Mouse (Mus musculus): Measurements from ENCODE around the gene Pakap. TPM values are rescaled to one million over a fixed set of nuclear protein-coding genes. Genes with fewer than 3 reads are reported as not detected.
A peak's percentile ranks its signal among the peaks of the same experiment; 100 is the strongest.

Pakap gene
- polyA plus RNA-seq, 1 experiment from 2014 or later: 40.4 TPM

GRCm38 (mm10) chr4:57824626-57825240 is 256.8 kb downstream of the Pakap start:
- Histone ChIP-seq H3K9me3 (no peaks in the 10 kb centered on the region), H3K4me3 (replicated peaks) (no peak overlapping the region), H3K4me1 (replicated peaks) (peaks cover 40% of the 10 kb centered on the region), H3K36me3 (0 out of 2 replicates have a peak, but pooled peaks cover 3% of the 10 kb centered on the region), H3K27me3 (no peaks in the 10 kb centered on the region), H3K27ac (0 out of 2 replicates have a peak overlapping the region, but pooled peaks have one; percentile 12), H3K9ac (replicated peaks) (no peak overlapping the region), H3K4me2 (no peak overlapping the region)
- 70% methylated on average over 8 of the region's 8 CpGs for WGBS
- no peak for ATAC-seq (ENCODE audit: insufficient number of reproducible peaks, insufficient read depth, low FRiP score, low TSS enrichment, low read depth)

GRCm38 (mm10) chr4:57826272-57826671 is 258.3 kb downstream of the Pakap start:
- no peak overlapping the region for H3K4me2 ChIP-seq
- H3K4me3 ChIP-seq (replicated peaks): no peak overlapping the region
- no peaks in the 10 kb centered on the region for H3K27me3 ChIP-seq
- 0 out of 2 replicates have a peak, but pooled peaks cover 3% of the 10 kb centered on the region for H3K36me3 ChIP-seq
- H3K27ac ChIP-seq: no peak overlapping the region
- H3K9ac ChIP-seq (replicated peaks): no peak overlapping the region
- H3K4me1 ChIP-seq (replicated peaks): peaks cover 39% of the 10 kb centered on the region
- ATAC-seq (ENCODE audit: insufficient number of reproducible peaks, insufficient read depth, low FRiP score, low TSS enrichment, low read depth): no peak
- 86% methylated on average over 7 of the region's 7 CpGs for WGBS
- no peaks in the 10 kb centered on the region for H3K9me3 ChIP-seq

GRCm38 (mm10) chr4:57829131-57829530 is 261.2 kb downstream of the Pakap start:
- ATAC-seq (ENCODE audit: insufficient number of reproducible peaks, insufficient read depth, low FRiP score, low TSS enrichment, low read depth): no peak
- Histone ChIP-seq H3K36me3 (0 out of 2 replicates have a peak, but pooled peaks cover 3% of the 10 kb centered on the region), H3K4me2 (no peak overlapping the region), H3K27ac (no peak overlapping the region), H3K27me3 (no peaks in the 10 kb centered on the region), H3K9me3 (no peaks in the 10 kb centered on the region), H3K9ac (replicated peaks) (no peak overlapping the region), H3K4me1 (replicated peaks) (peaks cover 38% of the 10 kb centered on the region), H3K4me3 (replicated peaks) (no peak overlapping the region)
- WGBS: 69% methylated on average over 9 of the region's 9 CpGs

GRCm38 (mm10) chr4:57829740-57830139 is 261.8 kb downstream of the Pakap start:
- Histone ChIP-seq H3K9me3 (no peaks in the 10 kb centered on the region), H3K27me3 (no peaks in the 10 kb centered on the region), H3K9ac (replicated peaks) (no peak overlapping the region), H3K4me1 (replicated peaks) (peaks cover 34% of the 10 kb centered on the region), H3K36me3 (0 out of 2 replicates have a peak, but pooled peaks cover 3% of the 10 kb centered on the region), H3K27ac (no peak overlapping the region), H3K4me2 (no peak overlapping the region), H3K4me3 (replicated peaks) (no peak overlapping the region)
- WGBS: 36% methylated on average over 3 of the region's 3 CpGs
- ATAC-seq (ENCODE audit: insufficient number of reproducible peaks, insufficient read depth, low FRiP score, low TSS enrichment, low read depth): no peak

- Histone ChIP-seq H3K4me2 (no peak overlapping the region; the same call in 1 of the 2 replicates), H3K36me3 (no peaks in the 10 kb centered on the region), H3K4me3 (replicated peaks) (no peak overlapping the region), H3K9ac (replicated peaks) (no peak overlapping the region), H3K9me3 (no peaks in the 10 kb centered on the region), H3K4me1 (replicated peaks) (peaks cover 40% of the 10 kb centered on the region), H3K27me3 (no peaks in the 10 kb centered on the region), H3K27ac (peak overlapping the region; percentile 45; the same call in 1 of the 2 replicates)
- ATAC-seq (ENCODE audit: insufficient number of reproducible peaks, insufficient read depth, low FRiP score, low TSS enrichment, low read depth): no peak
- 12% methylated on average over 7 of the region's 7 CpGs for WGBS
Observed at GRCm38 (mm10) chr4:57832318-57832717, 264.3 kb downstream of the Pakap start.

- Histone ChIP-seq H3K9me3 (no peaks in the 10 kb centered on the region), H3K9ac (replicated peaks) (no peak overlapping the region), H3K4me2 (no peak overlapping the region), H3K4me3 (replicated peaks) (no peak overlapping the region), H3K27ac (0 out of 2 replicates have a peak overlapping the region, but pooled peaks have one; percentile 3), H3K4me1 (replicated peaks) (peaks cover 38% of the 10 kb centered on the region), H3K27me3 (no peaks in the 10 kb centered on the region), H3K36me3 (no peaks in the 10 kb centered on the region)
- ATAC-seq (ENCODE audit: insufficient number of reproducible peaks, insufficient read depth, low FRiP score, low TSS enrichment, low read depth): no peak
- 64% methylated on average over 4 of the region's 4 CpGs for WGBS
Observed at GRCm38 (mm10) chr4:57833060-57833459, 265.1 kb downstream of the Pakap start.

- no peak for ATAC-seq (ENCODE audit: insufficient number of reproducible peaks, insufficient read depth, low FRiP score, low TSS enrichment, low read depth)
- Histone ChIP-seq H3K9me3 (no peaks in the 10 kb centered on the region), H3K27ac (no peak overlapping the region), H3K4me3 (replicated peaks) (no peak overlapping the region), H3K4me1 (replicated peaks) (peaks cover 30% of the 10 kb centered on the region), H3K36me3 (no peaks in the 10 kb centered on the region), H3K27me3 (no peaks in the 10 kb centered on the region), H3K9ac (replicated peaks) (no peak overlapping the region), H3K4me2 (no peak overlapping the region)
- WGBS: 63% methylated on average over 4 of the region's 4 CpGs
Observed at GRCm38 (mm10) chr4:57834141-57834540, 266.2 kb downstream of the Pakap start.

- ATAC-seq (ENCODE audit: insufficient number of reproducible peaks, insufficient read depth, low FRiP score, low TSS enrichment, low read depth): no peak
- no peaks in the 10 kb centered on the region for H3K27me3 ChIP-seq
- H3K9ac ChIP-seq (replicated peaks): no peak overlapping the region
- H3K4me1 ChIP-seq (replicated peaks): peaks cover 22% of the 10 kb centered on the region
- no peaks in the 10 kb centered on the region for H3K36me3 ChIP-seq
- H3K4me2 ChIP-seq: no peak overlapping the region
- H3K4me3 ChIP-seq (replicated peaks): no peak overlapping the region
- 0 out of 2 replicates have a peak overlapping the region, but pooled peaks have one; percentile 7 for H3K27ac ChIP-seq
- no peaks in the 10 kb centered on the region for H3K9me3 ChIP-seq
- 41% methylated on average over 9 of the region's 9 CpGs for WGBS
Observed at GRCm38 (mm10) chr4:57837089-57837488, 269.1 kb downstream of the Pakap start.

- H3K4me1 ChIP-seq (replicated peaks): peaks cover 16% of the 10 kb centered on the region
- H3K9ac ChIP-seq (replicated peaks): no peak overlapping the region
- H3K27me3 ChIP-seq: no peaks in the 10 kb centered on the region
- no peaks in the 10 kb centered on the region for H3K36me3 ChIP-seq
- H3K4me2 ChIP-seq: no peak overlapping the region
- WGBS: 88% methylated on average over 4 of the region's 4 CpGs
- ATAC-seq (ENCODE audit: insufficient number of reproducible peaks, insufficient read depth, low FRiP score, low TSS enrichment, low read depth): no peak
- no peaks in the 10 kb centered on the region for H3K9me3 ChIP-seq
- H3K4me3 ChIP-seq (replicated peaks): no peak overlapping the region
- no peak overlapping the region for H3K27ac ChIP-seq
Observed at GRCm38 (mm10) chr4:57839343-57839742, 271.4 kb downstream of the Pakap start.

GRCm38 (mm10) chr4:57841911-57842310 is 273.9 kb downstream of the Pakap start:
- no peak overlapping the region for H3K9ac ChIP-seq (replicated peaks)
- no peak for ATAC-seq (ENCODE audit: insufficient number of reproducible peaks, insufficient read depth, low FRiP score, low TSS enrichment, low read depth)
- H3K4me1 ChIP-seq (replicated peaks): peaks cover 39% of the 10 kb centered on the region
- no peak overlapping the region for H3K4me2 ChIP-seq
- H3K27me3 ChIP-seq: no peaks in the 10 kb centered on the region
- H3K4me3 ChIP-seq (replicated peaks): no peak overlapping the region
- H3K27ac ChIP-seq: no peak overlapping the region
- no peaks in the 10 kb centered on the region for H3K36me3 ChIP-seq
- no peaks in the 10 kb centered on the region for H3K9me3 ChIP-seq
- 70% methylated on average over 1 of the region's 1 CpGs for WGBS

- Histone ChIP-seq H3K9ac (replicated peaks) (no peak overlapping the region), H3K9me3 (no peaks in the 10 kb centered on the region), H3K27me3 (no peaks in the 10 kb centered on the region), H3K27ac (no peak overlapping the region), H3K4me1 (replicated peaks) (peaks cover 42% of the 10 kb centered on the region), H3K36me3 (no peaks in the 10 kb centered on the region), H3K4me3 (replicated peaks) (no peak overlapping the region), H3K4me2 (no peak overlapping the region)
- ATAC-seq (ENCODE audit: insufficient number of reproducible peaks, insufficient read depth, low FRiP score, low TSS enrichment, low read depth): no peak
- 76% methylated on average over 11 of the region's 11 CpGs for WGBS
Observed at GRCm38 (mm10) chr4:57842472-57843305, 274.7 kb downstream of the Pakap start.
